Mouse (Mus musculus) neural tube, embryonic 11.5 days (tissue): ENCODE measurements around the gene Dnase2a. TPM values are rescaled to one million over a fixed set of nuclear protein-coding genes. Genes with fewer than 3 reads are reported as not detected.

Experiments used
- ATAC-seq: fragments of 200-750 bp; cut with Nextera tagmentation; 2 replicates; pipeline ENCODE4 v1.8.0; 2017; ENCODE audit warnings: moderate number of reproducible peaks, mild to moderate bottlenecking, moderate TSS enrichment, moderate library complexity; ENCODE audit not compliant: insufficient read depth, low FRiP score, low TSS enrichment
- DNase-seq: peaks from one replicate; pipeline ENCODE4 v3.0.0-alpha.2; 2015; ENCODE audit warnings: low spot score
- H3K27ac ChIP-seq: fragments of 300-500 bp; sonication (generic); 2 replicates; pipeline ENCODE4 v1.5.1; 2014; ENCODE audit warnings: low read depth, mild to moderate bottlenecking, low read length
- H3K27me3 ChIP-seq: fragments of 300-500 bp; sonication (generic); 2 replicates; pipeline ENCODE4 v1.6.1; 2014; ENCODE audit warnings: mild to moderate bottlenecking, low read length, mixed read lengths; ENCODE audit not compliant: control insufficient read depth, insufficient read depth
- H3K36me3 ChIP-seq: fragments of 300-500 bp; sonication (generic); 2 replicates; pipeline ENCODE4 v1.6.1; 2014; ENCODE audit warnings: mild to moderate bottlenecking, low read length, moderate library complexity, mixed read lengths; ENCODE audit not compliant: control insufficient read depth, insufficient read depth
- H3K4me1 ChIP-seq: fragments of 300-500 bp; sonication (generic); 2 replicates; pipeline ENCODE4 v1.6.1; 2014; ENCODE audit warnings: low read length, mixed read lengths; ENCODE audit not compliant: control insufficient read depth, insufficient read depth
- H3K4me2 ChIP-seq: fragments of 300-500 bp; sonication (generic); 2 replicates; pipeline ENCODE4 v1.6.1; 2014; ENCODE audit warnings: low read depth, mild to moderate bottlenecking, moderate library complexity
- H3K4me3 ChIP-seq: fragments of 300-500 bp; sonication (generic); 2 replicates; pipeline ENCODE4 v1.5.1; 2014; ENCODE audit warnings: low read depth, low read length
- H3K9ac ChIP-seq: fragments of 300-500 bp; sonication (generic); 2 replicates; pipeline ENCODE4 v1.6.1; 2014; ENCODE audit warnings: mild to moderate bottlenecking, low read length
- H3K9me3 ChIP-seq: fragments of 300-500 bp; sonication (generic); 2 replicates; pipeline ENCODE4 v1.6.1; 2016; ENCODE audit warnings: low read length; ENCODE audit not compliant: control insufficient read depth
- WGBS: fragments of 180-500 bp; shearing (Covaris S2); extraction: QIAGEN DNeasy Blood & Tissue Kit; methylation state at CpG from one replicate; pipeline ENCODE4 v1.1.7; 2014; 5-methylcytosine and 5-hydroxymethylcytosine counted together
- polyA plus RNA-seq: library from polyadenylated mRNA; unstranded; fragments of >200 nt; fragmentation: Nextera tagmentation; extraction: Ambion mirVana; gene quantifications from 2 replicates; pipeline ENCODE4 v1.2.1, GENCODE M21; 2014

Dnase2a gene
- polyA plus RNA-seq, 1 experiment from 2014 or later: 4.9 TPM

DNA sequence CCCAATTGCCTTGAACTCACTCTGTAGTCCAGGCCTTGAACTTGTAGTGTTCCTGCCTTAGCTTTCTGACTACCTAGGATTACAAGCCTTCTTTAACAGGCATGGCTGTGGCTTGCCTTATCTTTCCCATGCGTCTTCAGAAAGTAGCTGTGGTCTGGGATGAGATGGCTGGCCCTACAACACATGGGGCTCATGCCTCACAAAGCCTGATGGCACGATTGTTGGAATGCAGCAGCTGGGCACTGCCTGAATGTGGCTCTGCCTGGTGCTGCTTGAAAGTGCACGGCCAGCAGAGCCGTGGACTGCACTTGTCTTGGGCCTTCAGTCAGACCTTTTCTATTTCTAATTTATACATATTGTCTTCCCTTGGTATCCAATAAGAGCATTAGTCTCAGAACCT, 23.6 kb upstream of the Dnase2a start:
- no peak overlapping the region for H3K9ac ChIP-seq
- WGBS: 90% methylated on average over 4 of the region's 4 CpGs

GRCm38 (mm10) chr8:84888280-84888679, 20.1 kb upstream of the Dnase2a start:
- Histone ChIP-seq H3K27ac (no peak overlapping the region), H3K4me2 (no peak overlapping the region), H3K9me3 (no peaks in the 10 kb centered on the region), H3K4me3 (no peak overlapping the region), H3K36me3 (peaks cover 2% of the 10 kb centered on the region; the same call in 1 of the 2 replicates), H3K27me3 (no peaks in the 10 kb centered on the region), H3K4me1 (peaks cover 2% of the 10 kb centered on the region; the same call in 1 of the 2 replicates), H3K9ac (no peak overlapping the region)
- no peak for DNase-seq
- ATAC-seq: no peak
- WGBS: 93% methylated on average over 3 of the region's 3 CpGs

More for the DNA sequence above, 23.6 kb upstream of the Dnase2a start:
- DNase-seq: no peak
- no peak for ATAC-seq
- no peak overlapping the region for H3K4me2 ChIP-seq
- H3K4me1 ChIP-seq: no peaks in the 10 kb centered on the region
- no peaks in the 10 kb centered on the region for H3K9me3 ChIP-seq
- H3K27ac ChIP-seq: no peak overlapping the region
- no peaks in the 10 kb centered on the region for H3K27me3 ChIP-seq
- H3K4me3 ChIP-seq: no peak overlapping the region
- H3K36me3 ChIP-seq: peaks cover 2% of the 10 kb centered on the region; the same call in 1 of the 2 replicates

GRCm38 (mm10) chr8:84889141-84889540, 19.2 kb upstream of the Dnase2a start:
- peaks cover 5% of the 10 kb centered on the region; the same call in 1 of the 2 replicates for H3K4me1 ChIP-seq
- no peak overlapping the region for H3K27ac ChIP-seq
- H3K36me3 ChIP-seq: peaks cover 2% of the 10 kb centered on the region; the same call in 1 of the 2 replicates
- H3K4me3 ChIP-seq: no peak overlapping the region
- H3K9me3 ChIP-seq: no peaks in the 10 kb centered on the region
- WGBS: 100% methylated on average over 1 of the region's 1 CpGs
- ATAC-seq (no peak), DNase-seq (no peak)
- no peak overlapping the region for H3K4me2 ChIP-seq
- H3K27me3 ChIP-seq: no peaks in the 10 kb centered on the region
- H3K9ac ChIP-seq: no peak overlapping the region

DNA sequence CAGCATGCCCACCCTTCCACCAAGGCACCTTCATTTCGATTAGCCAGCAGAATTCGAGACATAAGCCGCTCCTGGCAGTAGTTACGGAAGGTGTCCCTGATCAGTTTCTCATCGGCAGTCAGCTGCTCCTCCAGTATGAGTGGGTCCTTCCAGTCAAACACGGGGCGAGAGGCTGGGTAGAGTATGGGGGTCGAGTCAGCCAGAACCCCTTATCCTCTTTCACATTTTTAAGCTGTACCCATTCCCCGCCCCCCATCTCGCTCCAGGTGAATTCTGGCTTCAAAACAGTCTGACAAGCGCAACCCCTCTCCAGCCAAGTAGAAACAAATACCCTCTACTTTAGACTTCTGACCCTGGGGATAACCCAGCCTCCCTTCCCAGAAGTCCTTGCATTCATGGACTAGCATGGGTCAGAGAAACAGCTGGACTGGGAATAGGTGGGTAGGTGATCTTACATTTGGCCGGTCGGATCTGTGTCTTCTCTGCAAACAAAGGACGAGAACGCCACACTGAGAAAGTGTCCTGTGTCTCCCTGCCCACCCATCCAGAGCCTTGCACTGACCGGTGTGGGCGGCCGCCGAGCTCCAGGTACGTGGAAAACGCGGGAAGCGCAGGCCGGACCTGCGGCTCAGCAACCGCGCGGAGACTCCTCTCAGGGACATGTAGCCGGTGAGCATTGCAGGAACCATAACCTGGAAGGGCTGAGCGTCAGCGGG, 15.2 kb upstream of the Dnase2a start:
- Histone ChIP-seq H3K4me2 (peak overlapping the region; percentile 70), H3K36me3 (no peaks in the 10 kb centered on the region; the same call in 1 of the 2 replicates), H3K27ac (no peak overlapping the region), H3K27me3 (no peaks in the 10 kb centered on the region), H3K4me1 (peaks cover 5% of the 10 kb centered on the region; the same call in 1 of the 2 replicates), H3K9ac (peak overlapping the region; percentile 57), H3K4me3 (peak overlapping the region; percentile 63), H3K9me3 (no peaks in the 10 kb centered on the region)
- DNase-seq: no peak
- 14% methylated on average over 31 of the region's 31 CpGs for WGBS
- ATAC-seq: peak; percentile 36

DNA sequence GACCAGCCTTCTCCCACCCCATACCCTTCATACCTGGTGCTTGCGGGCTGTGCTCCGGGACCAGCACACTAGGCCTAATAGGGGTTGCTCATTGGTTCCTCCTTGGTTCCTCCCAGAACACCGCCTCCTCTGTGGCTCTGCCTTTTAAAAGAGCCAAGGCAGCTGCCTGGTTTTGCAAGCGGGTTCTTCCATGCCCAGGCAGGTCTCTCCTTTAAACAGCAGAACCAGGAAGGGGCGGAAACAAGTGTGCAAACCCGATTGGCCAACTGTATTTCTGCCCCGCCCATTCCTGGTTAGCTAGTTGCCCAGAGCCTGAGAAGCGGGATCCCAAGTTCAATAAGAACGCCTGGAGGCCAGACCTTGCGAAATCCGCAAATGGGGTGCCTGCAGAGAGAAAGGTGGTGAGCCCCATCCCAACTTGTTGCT, 14.6 kb upstream of the Dnase2a start, which contains the start of gene Gcdh:
Gene Gcdh (minus strand): TSS at position 213 of the 426 bp plus-strand sequence.
- Histone ChIP-seq H3K4me1 (peaks cover 5% of the 10 kb centered on the region; the same call in 1 of the 2 replicates), H3K36me3 (no peaks in the 10 kb centered on the region; the same call in 1 of the 2 replicates), H3K9ac (peak within 1 kb of the TSS; percentile 57), H3K27me3 (no peaks in the 10 kb centered on the region), H3K4me3 (peak within 1 kb of the TSS; percentile 63), H3K4me2 (peak within 1 kb of the TSS; percentile 70), H3K27ac (no peak within 1 kb of the TSS), H3K9me3 (no peaks in the 10 kb centered on the region)
- DNase-seq (peak; percentile 89), ATAC-seq (peak; percentile 94)
- WGBS: 0% methylated on average over 11 of the region's 11 CpGs

DNA sequence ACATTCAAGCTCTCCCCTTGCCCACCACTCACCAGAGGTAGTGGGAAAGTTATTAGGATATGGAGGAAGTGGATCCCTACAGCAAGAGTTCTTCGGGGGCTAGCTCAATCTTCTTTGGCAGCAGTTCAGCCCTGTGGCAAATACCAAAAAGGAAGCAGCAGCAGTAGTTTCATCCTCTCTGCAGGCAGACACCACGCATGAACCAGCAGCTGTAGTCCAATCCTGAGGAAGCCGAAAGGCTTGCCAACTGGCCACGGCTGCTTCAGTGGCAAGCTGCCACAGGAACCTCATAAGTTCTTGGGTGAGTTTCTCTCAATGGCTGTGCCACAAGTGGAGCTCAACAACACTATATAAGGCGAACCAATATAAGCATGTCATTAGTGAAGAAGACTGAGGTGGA, 12.4 kb upstream of the Dnase2a start:
- Histone ChIP-seq H3K9ac (no peak overlapping the region), H3K9me3 (no peaks in the 10 kb centered on the region), H3K4me3 (no peak overlapping the region), H3K4me2 (no peak overlapping the region), H3K36me3 (no peaks in the 10 kb centered on the region; the same call in 1 of the 2 replicates), H3K27me3 (no peaks in the 10 kb centered on the region), H3K27ac (no peak overlapping the region), H3K4me1 (peaks cover 5% of the 10 kb centered on the region; the same call in 1 of the 2 replicates)
- 89% methylated on average over 5 of the region's 5 CpGs for WGBS
- no peak for DNase-seq
- no peak for ATAC-seq

- 57% methylated on average over 3 of the region's 4 CpGs for WGBS
- DNase-seq: no peak
These were observed 7.3 kb upstream of the Dnase2a start for GRCm38 (mm10) chr8:84901071-84901470.

DNA sequence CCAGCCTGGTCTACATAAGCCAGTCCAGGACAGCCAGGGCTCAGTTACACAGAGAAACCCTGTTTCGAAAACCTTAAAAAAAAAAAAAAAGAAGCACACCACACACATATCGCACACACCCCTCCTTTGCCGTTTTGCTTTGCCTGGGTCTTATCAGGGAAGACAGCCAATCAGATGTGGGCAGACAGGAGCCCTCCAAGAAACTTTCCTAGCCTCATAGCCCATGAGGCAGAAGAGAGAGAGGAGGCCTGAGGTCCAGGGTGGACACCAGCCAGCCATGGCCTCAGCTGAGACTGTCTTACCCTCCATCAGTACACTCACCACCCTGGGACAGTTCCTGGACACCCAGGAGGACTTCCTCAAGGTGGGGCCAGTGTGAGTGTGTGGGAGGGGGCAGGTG, 6.6 kb upstream of the Dnase2a start, which contains the start of gene Klf1:
Gene Klf1 (plus strand): TSS at position 177 of the 400 bp plus-strand sequence.
- no peaks in the 10 kb centered on the region for H3K9me3 ChIP-seq
- H3K4me1 ChIP-seq: 0 out of 2 replicates have a peak, but pooled peaks cover 2% of the 10 kb centered on the region
- DNase-seq (no peak), ATAC-seq (no peak)
- H3K27me3 ChIP-seq: peaks cover 9% of the 10 kb centered on the region; the same call in 1 of the 2 replicates
- H3K9ac ChIP-seq: peak within 1 kb of the TSS; percentile 52
- peak within 1 kb of the TSS; percentile 44 for H3K4me3 ChIP-seq
- no peak within 1 kb of the TSS for H3K27ac ChIP-seq
- 76% methylated on average over 3 of the region's 3 CpGs for WGBS
- H3K4me2 ChIP-seq: peak within 1 kb of the TSS; percentile 71
- no peaks in the 10 kb centered on the region for H3K36me3 ChIP-seq

More at GRCm38 (mm10) chr8:84901071-84901470, 7.3 kb upstream of the Dnase2a start:
- Histone ChIP-seq H3K9me3 (no peaks in the 10 kb centered on the region), H3K4me1 (0 out of 2 replicates have a peak, but pooled peaks cover 2% of the 10 kb centered on the region), H3K9ac (no peak overlapping the region), H3K36me3 (no peaks in the 10 kb centered on the region), H3K4me2 (no peak overlapping the region), H3K4me3 (no peak overlapping the region), H3K27me3 (peaks cover 9% of the 10 kb centered on the region; the same call in 1 of the 2 replicates), H3K27ac (no peak overlapping the region)
- ATAC-seq: no peak
